Mouse (Mus musculus): Measurements from ENCODE around the gene Gm9513. TPM values are rescaled to one million over a fixed set of nuclear protein-coding genes. Genes with fewer than 3 reads are reported as not detected.

Gm9513 gene
- polyA plus RNA-seq (2015; fragmentation: Nextera tagmentation; extraction: Ambion mirVana), result not detected in 2 replicates

GRCm38 (mm10) chr9:36475338-36475737 lies at the start of gene Gm9513:
Gene Gm9513, plus strand, starts transcription at chr9:36475638.

GRCm38 (mm10) chr9:36431584-36431983 lies 43.9 kb upstream of the Gm9513 start, which contains the start of gene Gm7257:
Gene Gm7257, plus strand, starts transcription at chr9:36431884.

Other genes starting within 250 kb of the Gm9513 start
- not detected in 2 replicates for gene Gm7257, start 43.8 kb upstream of the Gm9513 start, polyA plus RNA-seq (2015; fragmentation: Nextera tagmentation; extraction: Ambion mirVana)
- gene Gm5615, start 66.3 kb downstream of the Gm9513 start, polyA plus RNA-seq (2015; fragmentation: Nextera tagmentation; extraction: Ambion mirVana), result not detected in 2 replicates
- not detected in 2 replicates for gene Gm17689, start 107.0 kb downstream of the Gm9513 start, polyA plus RNA-seq (2015; fragmentation: Nextera tagmentation; extraction: Ambion mirVana)
- gene A630095E13Rik, start 167.7 kb downstream of the Gm9513 start, polyA plus RNA-seq (2015; fragmentation: Nextera tagmentation; extraction: Ambion mirVana), result not detected in 2 replicates
- gene Acrv1, start 217.6 kb downstream of the Gm9513 start, polyA plus RNA-seq (2015; fragmentation: Nextera tagmentation; extraction: Ambion mirVana), result not detected in 2 replicates

All from skeletal muscle tissue, postnatal 0 days (tissue).